Mouse (Mus musculus) liver, adult 2 months (tissue): Measurements from ENCODE around the gene Kdm1b.

Source experiments
- CTCF ChIP-seq: fragments of 200-500 bp; IDR thresholded peaks from 2 replicates; pipeline ENCODE4 v1.5.1; 2011; ENCODE audit warnings: low read depth, low read length, control low read depth
- POLR2A ChIP-seq: fragments of 200-500 bp; IDR thresholded peaks from 2 replicates; pipeline ENCODE4 v1.6.1; 2011; ENCODE audit warnings: low read length, control low read depth; ENCODE audit not compliant: insufficient read depth; ENCODE audit errors: extremely low read depth

GRCm38 (mm10) chr13:47112056-47112455 lies 68.8 kb downstream of the Kdm1b start:
- TF ChIP-seq CTCF: no peak
- no peak for TF ChIP-seq POLR2A
